Mouse (Mus musculus) ES-E14 (cell line): ENCODE data around the gene Nfib.

Experiments used
- CHD2 ChIP-seq: IDR thresholded peaks from 2 replicates; pipeline ENCODE4 v1.6.1; 2014; ENCODE audit warnings: mild to moderate bottlenecking, low read depth, low read length, inconsistent platforms
- HCFC1 ChIP-seq: IDR thresholded peaks from 2 replicates; pipeline ENCODE4 v1.6.1; 2012; ENCODE audit warnings: low read length, inconsistent platforms, borderline replicate concordance; ENCODE audit not compliant: insufficient read depth
- ZNF384 ChIP-seq: IDR thresholded peaks from 2 replicates; pipeline ENCODE4 v1.6.1; 2012; ENCODE audit warnings: low read depth, low read length, inconsistent platforms

DNA sequence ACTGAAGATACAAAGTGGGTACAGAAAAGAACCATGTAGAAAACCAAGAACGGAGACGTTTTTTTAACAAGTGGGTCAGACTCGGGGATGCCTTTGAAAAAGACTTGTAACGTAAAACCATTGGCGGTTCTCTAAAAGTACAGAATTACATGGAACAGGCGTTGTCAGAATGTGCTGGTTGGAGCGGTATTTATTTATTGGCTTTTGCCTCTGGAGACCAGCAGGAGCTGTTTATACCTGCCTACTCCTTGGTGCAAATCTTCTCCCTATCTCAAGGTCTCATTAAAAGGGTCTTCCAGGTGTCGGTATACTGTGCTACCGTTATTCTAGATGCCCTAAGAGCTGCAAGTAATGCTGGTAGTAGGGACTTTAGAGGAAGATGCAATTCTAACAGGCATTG lies 166.7 kb downstream of the Nfib start:
- TF ChIP-seq CHD2 (no peak), HCFC1 (no peak), ZNF384 (no peak)
